Mouse (Mus musculus) forebrain, postnatal 0 days (tissue): ENCODE results near the gene Foxc2. TPM values are rescaled to one million over a fixed set of nuclear protein-coding genes. Genes with fewer than 3 reads are reported as not detected.

Source experiments
- ATAC-seq: fragments of 200-750 bp; cut with Nextera tagmentation; 2 replicates; pipeline ENCODE4 v1.8.0; 2017; ENCODE audit warnings: mild to moderate bottlenecking, moderate library complexity
- DNase-seq: peaks from one replicate; pipeline ENCODE4 v3.0.0-alpha.2; 2015
- H3K27ac ChIP-seq: fragments of 300-500 bp; sonication (generic); 2 replicates; pipeline ENCODE4 v1.5.1; 2014; ENCODE audit warnings: low read depth, mild to moderate bottlenecking, antibody characterized with exemption, low read length, moderate library complexity, mixed read lengths
- H3K27me3 ChIP-seq: fragments of 300-500 bp; sonication (generic); 2 replicates; pipeline ENCODE4 v1.6.1; 2014; ENCODE audit warnings: mild to moderate bottlenecking, low read length, mixed read lengths; ENCODE audit not compliant: insufficient read depth
- H3K36me3 ChIP-seq: fragments of 300-500 bp; sonication (generic); 2 replicates; pipeline ENCODE4 v1.6.1; 2014; ENCODE audit warnings: mild to moderate bottlenecking, moderate library complexity; ENCODE audit not compliant: insufficient read depth
- H3K4me1 ChIP-seq: fragments of 300-500 bp; sonication (generic); 2 replicates; pipeline ENCODE4 v1.6.1; 2014; ENCODE audit warnings: antibody characterized with exemption; ENCODE audit not compliant: insufficient read depth
- H3K4me2 ChIP-seq: fragments of 300-500 bp; sonication (generic); 2 replicates; pipeline ENCODE4 v1.6.1; 2014; ENCODE audit warnings: low read depth, mild to moderate bottlenecking, moderate library complexity
- H3K4me3 ChIP-seq: fragments of 300-500 bp; sonication (generic); 2 replicates; pipeline ENCODE4 v1.5.1; 2014; ENCODE audit warnings: low read depth, low read length, mixed read lengths
- H3K9ac ChIP-seq: fragments of 300-500 bp; sonication (generic); 2 replicates; pipeline ENCODE4 v1.6.1; 2014; ENCODE audit warnings: mild to moderate bottlenecking
- H3K9me3 ChIP-seq: fragments of 300-500 bp; sonication (generic); 2 replicates; pipeline ENCODE4 v1.6.1; 2016; ENCODE audit warnings: low read length
- CTCF ChIP-seq: sonication (generic); IDR thresholded peaks from 2 replicates; pipeline ENCODE4 v1.5.1; 2016; ENCODE audit warnings: antibody characterized with exemption, control low read depth, low read depth
- WGBS: fragments of 180-500 bp; shearing (Covaris S2); extraction: QIAGEN DNeasy Blood & Tissue Kit; methylation state at CpG from one replicate; pipeline ENCODE4 v1.1.7; 2014; 5-methylcytosine and 5-hydroxymethylcytosine counted together
- polyA plus RNA-seq: library from polyadenylated mRNA; unstranded; fragments of >200 nt; fragmentation: Nextera tagmentation; extraction: Ambion mirVana; gene quantifications from 2 replicates; pipeline ENCODE4 v1.2.1, GENCODE M21; 2015
- total RNA-seq: library from RNA; depleted of rRNA; stranded (reverse); fragments of >200 nt; gene quantifications from 2 replicates; pipeline ENCODE4 v1.2.3, GENCODE M21; 2014

Foxc2 gene
- total and polyA plus RNA-seq, 2 experiments from 2014 or later, result 2.7 to 6.5 TPM

- H3K4me1 ChIP-seq, result no peaks in the 10 kb centered on the region
- no peak overlapping the region for H3K9ac ChIP-seq
- H3K27me3 ChIP-seq, result peaks cover 54% of the 10 kb centered on the region
- no peak overlapping the region for H3K4me3 ChIP-seq
- peak; percentile 99 for TF ChIP-seq CTCF
- 2% methylated on average over 21 of the region's 21 CpGs for WGBS
- peak; percentile 97 for DNase-seq
- H3K4me2 ChIP-seq, result no peak overlapping the region
- no peaks in the 10 kb centered on the region for H3K9me3 ChIP-seq
- H3K36me3 ChIP-seq, result no peaks in the 10 kb centered on the region
- no peak overlapping the region for H3K27ac ChIP-seq
- ATAC-seq, result peak; percentile 58
These were observed 2.7 kb upstream of the Foxc2 start for GRCm38 (mm10) chr8:121113261-121113660.

GRCm38 (mm10) chr8:121115136-121115535 lies 835 bp upstream of the Foxc2 start:
- H3K27me3 ChIP-seq, result peaks cover 69% of the 10 kb centered on the region
- H3K36me3 ChIP-seq, result no peaks in the 10 kb centered on the region
- no peak overlapping the region for H3K4me2 ChIP-seq
- no peak overlapping the region for H3K9ac ChIP-seq
- DNase-seq (no peak), ATAC-seq (no peak)
- WGBS, result 3% methylated on average over 25 of the region's 25 CpGs
- H3K4me1 ChIP-seq, result no peaks in the 10 kb centered on the region
- H3K4me3 ChIP-seq, result no peak overlapping the region
- no peak for TF ChIP-seq CTCF
- no peaks in the 10 kb centered on the region for H3K9me3 ChIP-seq
- no peak overlapping the region for H3K27ac ChIP-seq

- 1% methylated on average over 55 of the region's 55 CpGs for WGBS
- H3K27ac ChIP-seq, result no peak overlapping the region
- no peaks in the 10 kb centered on the region for H3K9me3 ChIP-seq
- DNase-seq (no peak), ATAC-seq (no peak)
- no peaks in the 10 kb centered on the region for H3K36me3 ChIP-seq
- no peak for TF ChIP-seq CTCF
- H3K9ac ChIP-seq, result no peak overlapping the region
- peak overlapping the region; percentile 24 for H3K4me3 ChIP-seq
- H3K27me3 ChIP-seq, result peaks cover 85% of the 10 kb centered on the region
- peak overlapping the region; percentile 42 for H3K4me2 ChIP-seq
- no peaks in the 10 kb centered on the region for H3K4me1 ChIP-seq
These were observed 717 bp downstream of the Foxc2 start for GRCm38 (mm10) chr8:121116591-121117185.

GRCm38 (mm10) chr8:121117186-121117651 lies 1.2 kb downstream of the Foxc2 start:
- Histone ChIP-seq H3K9me3 (no peaks in the 10 kb centered on the region), H3K27ac (no peak overlapping the region), H3K36me3 (no peaks in the 10 kb centered on the region), H3K27me3 (peaks cover 90% of the 10 kb centered on the region), H3K4me1 (no peaks in the 10 kb centered on the region), H3K9ac (no peak overlapping the region), H3K4me2 (peak overlapping the region; percentile 42), H3K4me3 (peak overlapping the region; percentile 9; the same call in 1 of the 2 replicates)
- WGBS, result 1% methylated on average over 59 of the region's 62 CpGs
- DNase-seq (no peak), ATAC-seq (peak; percentile 21; the same call in 1 of the 2 replicates)
- TF ChIP-seq CTCF, result peak; percentile 19; the same call in 1 of the 2 replicates

- under 1% methylated on average over 27 of the region's 28 CpGs for WGBS
These were observed 1.9 kb downstream of the Foxc2 start for GRCm38 (mm10) chr8:121117906-121118305.

GRCm38 (mm10) chr8:121118634-121119420 lies 2.9 kb downstream of the Foxc2 start:
- no peak overlapping the region for H3K4me3 ChIP-seq
- peaks cover 95% of the 10 kb centered on the region for H3K27me3 ChIP-seq
- TF ChIP-seq CTCF, result no peak
- H3K4me1 ChIP-seq, result no peaks in the 10 kb centered on the region
- ATAC-seq, result no peak
- no peak overlapping the region for H3K27ac ChIP-seq
- H3K4me2 ChIP-seq, result no peak overlapping the region
- peak; percentile 54 for DNase-seq
- WGBS, result 3% methylated on average over 18 of the region's 18 CpGs
- H3K9ac ChIP-seq, result no peak overlapping the region
- no peaks in the 10 kb centered on the region for H3K36me3 ChIP-seq
- H3K9me3 ChIP-seq, result no peaks in the 10 kb centered on the region

More at GRCm38 (mm10) chr8:121117906-121118305, 1.9 kb downstream of the Foxc2 start:
- no peaks in the 10 kb centered on the region for H3K4me1 ChIP-seq
- DNase-seq (no peak), ATAC-seq (no peak)
- TF ChIP-seq CTCF, result no peak
- H3K4me2 ChIP-seq, result peak overlapping the region; percentile 42; the same call in 1 of the 2 replicates
- H3K27ac ChIP-seq, result no peak overlapping the region
- H3K9ac ChIP-seq, result no peak overlapping the region
- no peaks in the 10 kb centered on the region for H3K9me3 ChIP-seq
- H3K4me3 ChIP-seq, result no peak overlapping the region; the same call in 1 of the 2 replicates
- H3K36me3 ChIP-seq, result no peaks in the 10 kb centered on the region
- H3K27me3 ChIP-seq, result peaks cover 91% of the 10 kb centered on the region
